Mouse (Mus musculus) stomach, embryonic 15.5 days (tissue): Measurements from ENCODE around the gene Gm9602. TPM values are rescaled to one million over a fixed set of nuclear protein-coding genes. Genes with fewer than 3 reads are reported as not detected.
"Not testable (repeated sequence)": the region's sequence is repeated elsewhere in the genome, so short reads cannot be mapped to it uniquely, and the experiment has no call there.

Experiments used
- ATAC-seq: fragments of 200-750 bp; cut with Nextera tagmentation; 2 replicates; pipeline ENCODE4 v1.8.0; 2017; ENCODE audit warnings: low read depth, moderate number of reproducible peaks, moderate TSS enrichment; ENCODE audit not compliant: insufficient read depth, low FRiP score
- H3K27ac ChIP-seq: fragments of 300-500 bp; sonication (generic); 2 replicates; pipeline ENCODE4 v1.5.1; 2015; ENCODE audit warnings: mild to moderate bottlenecking, inconsistent platforms
- H3K27me3 ChIP-seq: fragments of 300-500 bp; sonication (generic); replicated peaks from 2 replicates; pipeline ENCODE4 v1.6.1; 2015; ENCODE audit warnings: inconsistent platforms
- H3K36me3 ChIP-seq: fragments of 300-500 bp; sonication (generic); 2 replicates; pipeline ENCODE4 v1.6.1; 2015; ENCODE audit warnings: inconsistent platforms
- H3K4me1 ChIP-seq: fragments of 300-500 bp; sonication (generic); 2 replicates; pipeline ENCODE4 v1.6.1; 2015; ENCODE audit warnings: inconsistent platforms
- H3K4me2 ChIP-seq: fragments of 300-500 bp; sonication (generic); 2 replicates; pipeline ENCODE4 v1.6.1; 2015; ENCODE audit warnings: mild to moderate bottlenecking, inconsistent platforms
- H3K4me3 ChIP-seq: fragments of 300-500 bp; sonication (generic); replicated peaks from 2 replicates; pipeline ENCODE4 v1.5.1; 2015; ENCODE audit warnings: inconsistent platforms
- H3K9ac ChIP-seq: fragments of 300-500 bp; sonication (generic); 2 replicates; pipeline ENCODE4 v1.6.1; 2015; ENCODE audit warnings: inconsistent platforms
- H3K9me3 ChIP-seq: fragments of 300-500 bp; sonication (generic); 2 replicates; pipeline ENCODE4 v1.6.1; 2016; ENCODE audit warnings: inconsistent platforms
- WGBS: fragments of 180-500 bp; shearing (Covaris S2); methylation state at CpG from one replicate; pipeline ENCODE4 v1.1.7; 2015; 5-methylcytosine and 5-hydroxymethylcytosine counted together
- polyA plus RNA-seq: library from polyadenylated mRNA; unstranded; fragments of >200 nt; fragmentation: Nextera tagmentation; extraction: Ambion mirVana; gene quantifications from 2 replicates; pipeline ENCODE4 v1.2.1, GENCODE M21; 2015

Gm9602 gene
- polyA plus RNA-seq: not detected in 2 replicates

DNA sequence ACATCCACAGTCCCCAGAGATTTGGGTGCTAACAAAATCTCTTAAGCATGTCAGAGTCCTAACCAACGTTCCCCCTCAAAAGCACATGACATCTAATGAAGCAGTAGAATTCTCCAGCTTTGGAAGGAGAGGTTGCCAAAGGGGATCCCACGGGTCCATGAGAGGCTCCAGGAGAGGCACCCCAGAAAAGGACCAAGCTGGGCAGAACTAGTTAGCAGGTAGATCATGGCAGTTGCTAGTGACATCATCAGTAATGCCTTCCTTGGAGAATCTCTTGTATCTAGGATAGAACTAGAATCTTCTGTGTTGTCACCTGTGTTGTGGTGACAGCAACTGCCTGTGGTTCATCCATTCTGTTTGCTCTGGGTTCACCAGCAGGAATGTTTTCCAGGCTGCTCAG is at the start of gene Gm9602:
Gm9602 (plus strand) TSS at position 301 of the 400 bp plus-strand sequence.
- not testable (repeated sequence) for H3K27ac ChIP-seq, H3K4me1 ChIP-seq, H3K27me3 ChIP-seq, ATAC-seq, H3K4me3 ChIP-seq, H3K4me2 ChIP-seq, H3K9ac ChIP-seq, H3K9me3 ChIP-seq, H3K36me3 ChIP-seq
- WGBS: 69% methylated on average over 1 of the region's 2 CpGs

DNA sequence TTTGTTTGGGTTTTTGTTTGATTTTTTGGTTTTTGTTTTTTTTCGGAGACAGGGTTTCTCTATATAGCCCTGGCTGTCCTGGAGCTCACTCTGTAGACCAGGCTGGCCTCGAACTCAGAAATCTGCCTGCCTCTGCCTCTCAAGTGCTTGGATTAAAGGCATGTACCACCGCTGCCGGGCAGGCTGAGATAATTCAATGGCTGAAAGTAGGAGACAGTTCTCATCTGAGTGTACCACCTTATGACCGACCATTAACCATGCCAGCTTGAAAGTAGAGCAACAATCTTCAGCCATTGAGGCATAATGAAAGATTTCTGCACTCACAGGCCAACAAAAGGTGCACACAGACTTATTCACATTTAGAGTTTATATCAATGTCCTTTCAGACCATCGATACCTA is 30.3 kb downstream of the Gm9602 start:
- H3K9ac ChIP-seq, ATAC-seq, H3K4me3 ChIP-seq, H3K4me2 ChIP-seq, H3K36me3 ChIP-seq, H3K27ac ChIP-seq, H3K4me1 ChIP-seq, H3K27me3 ChIP-seq, H3K9me3 ChIP-seq: not testable (repeated sequence)
- WGBS: 78% methylated on average over 6 of the region's 6 CpGs

DNA sequence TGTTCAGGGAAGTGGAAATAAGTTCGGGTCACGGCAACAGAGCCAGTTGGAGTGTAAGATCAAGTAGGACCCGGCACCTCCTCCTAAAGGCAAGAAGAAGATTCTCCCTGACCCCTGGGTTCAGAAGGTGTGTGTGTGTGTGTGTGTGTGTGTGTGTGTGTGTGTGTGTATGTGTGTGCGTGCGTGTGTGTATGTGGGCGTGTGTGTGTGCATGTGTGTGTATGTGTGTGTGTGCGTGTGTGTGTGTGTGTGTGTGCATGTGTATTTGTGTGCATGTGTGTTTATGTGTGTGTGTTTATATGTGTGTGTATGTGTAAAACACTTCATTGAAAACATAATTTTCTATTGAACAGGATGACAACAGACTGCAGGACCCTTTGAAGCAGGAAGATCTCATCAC is 45.8 kb downstream of the Gm9602 start:
- H3K4me1 ChIP-seq, H3K9ac ChIP-seq, H3K4me2 ChIP-seq, H3K27me3 ChIP-seq, ATAC-seq, H3K9me3 ChIP-seq, H3K36me3 ChIP-seq, H3K27ac ChIP-seq, H3K4me3 ChIP-seq: not testable (repeated sequence)
- 90% methylated on average over 4 of the region's 7 CpGs for WGBS

Other genes with a start within 250 kb of the Gm9602 start
- gene Gm3047, start 220.9 kb upstream of the Gm9602 start, polyA plus RNA-seq: not detected in 2 replicates
- gene Gm8159, start 144.0 kb upstream of the Gm9602 start, polyA plus RNA-seq: not detected in 2 replicates
- 0.18 TPM in 1 of 2 replicates, not detected in the other for gene Gm3239, start 112.1 kb upstream of the Gm9602 start, polyA plus RNA-seq
- not detected in 2 replicates for gene Gm7876, start 67.1 kb upstream of the Gm9602 start, polyA plus RNA-seq
- gene Gm3252, start 49.6 kb upstream of the Gm9602 start, polyA plus RNA-seq: 0.09 TPM in 1 of 2 replicates, not detected in the other
- not detected in 2 replicates for gene Gm3269, start 61.8 kb downstream of the Gm9602 start, polyA plus RNA-seq
- 0.39 TPM in 1 of 2 replicates, not detected in the other for gene Gm3264, start 79.2 kb downstream of the Gm9602 start, polyA plus RNA-seq
- not detected in 2 replicates for gene Gm3278, start 116.1 kb downstream of the Gm9602 start, polyA plus RNA-seq
- not detected in 2 replicates for gene Gm8297, start 207.6 kb downstream of the Gm9602 start, polyA plus RNA-seq
- gene Gm3298, start 239.6 kb downstream of the Gm9602 start, polyA plus RNA-seq: not detected in 2 replicates